Mouse (Mus musculus) lung, postnatal 10 days (tissue): ENCODE measurements around the gene Trim71.

Source experiments
- DNase-seq: peaks from one replicate; pipeline ENCODE4 v3.0.0; 2021

The Trim71 gene

GRCm38 (mm10) chr9:114471892-114472291 lies 92.3 kb downstream of the Trim71 start:
- no peak for DNase-seq

GRCm38 (mm10) chr9:114468701-114469100 lies 95.5 kb downstream of the Trim71 start:
- no peak for DNase-seq

DNA sequence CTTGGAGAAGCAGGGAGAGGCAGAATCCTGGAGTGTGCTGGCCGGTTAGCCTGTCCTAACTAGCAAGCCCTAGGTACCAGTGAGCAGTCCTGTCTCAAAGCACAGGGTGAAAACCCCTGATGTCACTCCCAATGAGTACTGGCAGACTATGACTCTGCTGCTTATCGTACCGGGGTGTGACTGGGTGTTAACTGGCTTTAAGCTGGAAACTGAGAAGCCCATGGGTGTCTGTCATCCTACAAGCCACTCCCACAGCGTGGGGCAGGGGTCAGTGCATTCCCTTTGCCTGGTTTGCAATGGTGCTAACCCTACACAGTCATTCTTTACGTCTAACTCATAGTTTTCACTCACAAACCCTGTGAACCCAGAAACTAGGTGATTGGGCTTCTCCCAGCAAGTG lies 96.0 kb downstream of the Trim71 start:
- DNase-seq = no peak

GRCm38 (mm10) chr9:114466871-114467270 lies 97.3 kb downstream of the Trim71 start:
- no peak for DNase-seq

DNA sequence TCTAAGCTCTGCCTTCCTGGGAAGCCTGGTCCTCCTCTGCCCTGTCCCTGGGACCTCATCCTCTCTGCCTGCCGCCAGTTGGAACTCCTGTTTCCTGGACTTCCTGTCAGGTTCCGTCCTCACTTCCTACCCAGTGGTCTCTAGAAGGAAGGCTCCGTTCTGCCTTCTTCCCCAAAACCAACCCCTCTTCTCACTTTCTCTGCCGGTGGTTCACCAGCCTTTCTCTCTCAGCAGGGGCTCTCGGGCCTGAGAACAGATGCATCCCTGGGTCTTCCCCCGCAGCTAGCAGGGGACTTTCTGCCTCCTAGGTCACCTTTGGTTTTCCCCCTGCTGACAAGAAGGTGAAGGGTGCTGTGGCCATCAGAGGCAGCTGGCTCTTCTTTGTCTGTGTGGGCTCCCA lies 98.7 kb downstream of the Trim71 start:
- DNase-seq = no peak

DNA sequence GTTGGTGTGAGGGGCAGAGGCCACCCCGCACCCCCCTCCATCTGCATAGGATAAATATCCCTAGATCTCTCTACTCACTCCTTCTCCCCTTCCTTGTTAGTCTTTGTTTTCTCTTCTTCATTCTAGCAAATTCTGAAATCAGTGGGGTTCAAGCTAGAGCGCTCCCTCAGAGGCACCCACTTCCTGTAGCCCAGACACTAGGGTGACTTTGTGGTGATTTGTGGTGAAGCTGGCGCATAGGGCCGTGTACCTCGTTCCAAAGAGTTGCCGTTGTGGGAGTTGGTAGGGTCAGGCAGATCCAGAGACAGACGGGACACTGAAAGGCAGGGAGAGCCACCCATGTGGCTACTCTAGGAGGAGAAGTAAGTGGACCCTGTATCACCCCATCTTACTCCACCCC lies 101.6 kb downstream of the Trim71 start:
- no peak for DNase-seq

GRCm38 (mm10) chr9:114458436-114458835 lies 105.7 kb downstream of the Trim71 start:
- no peak for DNase-seq
